Mouse (Mus musculus) NIH3T3 (cell line): ENCODE results near the gene Gtf3c1.

Experiments
- DNase-seq: peaks from one replicate; pipeline ENCODE4 v3.0.0-alpha.2; 2012; ENCODE audit warnings: low read depth

The Gtf3c1 gene

DNA sequence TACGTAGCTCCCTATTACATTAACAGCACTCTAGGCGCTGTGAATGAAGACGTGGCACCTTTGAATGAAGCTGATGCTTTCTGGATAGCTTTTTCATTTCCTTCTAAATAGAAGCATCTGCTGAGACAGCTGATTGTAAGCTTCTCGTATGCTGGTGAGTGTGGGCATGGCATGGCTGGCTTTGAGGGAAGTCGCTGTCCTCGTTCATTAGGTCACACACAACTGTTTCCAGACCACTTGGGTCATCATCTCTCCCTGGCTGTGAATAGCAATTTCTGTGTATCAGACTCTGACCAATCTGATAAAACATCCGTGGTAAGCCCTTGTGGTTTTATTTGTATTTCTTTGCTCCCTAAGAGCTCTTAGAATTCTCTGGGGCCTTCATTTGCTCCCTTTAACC lies 89.6 kb downstream of the Gtf3c1 start:
- DNase-seq: no peak

- DNase-seq: no peak
These were observed 92.1 kb downstream of the Gtf3c1 start for GRCm38 (mm10) chr7:125615453-125615852.

DNA sequence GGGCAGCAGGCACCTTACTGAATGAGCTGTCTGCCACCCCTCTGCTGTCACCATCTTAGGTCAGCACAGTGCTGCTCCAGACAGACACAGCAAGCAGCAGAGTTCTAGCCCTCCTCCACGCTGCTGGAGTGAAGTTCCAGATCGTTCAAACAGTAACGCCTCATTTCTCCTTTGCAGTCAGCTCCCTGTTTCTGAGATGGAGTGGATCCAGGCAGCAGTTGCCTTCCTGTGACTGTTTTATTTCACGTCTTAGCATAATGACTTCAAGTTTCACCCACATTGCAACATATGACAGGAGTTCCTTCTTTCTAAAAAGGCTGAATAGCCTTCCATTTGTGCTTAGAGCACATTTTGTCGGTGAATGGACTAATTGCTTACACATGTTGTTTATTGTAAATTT lies 94.0 kb downstream of the Gtf3c1 start:
- DNase-seq: no peak

DNA sequence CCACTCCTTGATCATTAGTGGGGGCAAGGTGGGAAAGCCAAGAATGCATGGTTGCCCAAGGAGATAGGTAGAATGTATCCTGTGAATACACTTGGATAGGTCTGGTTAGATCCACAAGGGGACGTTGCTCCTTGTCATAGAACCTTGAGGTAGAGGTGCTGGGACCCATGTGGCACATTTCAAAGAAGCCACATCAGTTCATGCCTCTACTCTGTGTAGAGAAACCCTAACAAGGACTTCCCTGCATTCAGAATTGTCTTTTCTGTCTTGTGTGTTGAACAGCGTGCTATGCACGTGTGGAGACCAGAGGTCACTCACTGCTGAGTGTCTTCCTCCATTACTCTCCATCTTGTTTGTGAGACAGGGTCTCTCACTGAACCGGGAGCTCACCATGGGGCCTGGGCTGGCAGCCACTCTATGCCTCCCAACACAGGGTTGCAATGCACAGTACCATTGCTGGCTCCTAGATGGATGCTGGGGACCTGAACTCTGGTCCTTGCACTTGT lies 99.3 kb downstream of the Gtf3c1 start:
- DNase-seq: no peak

- no peak for DNase-seq
These were observed 100.0 kb downstream of the Gtf3c1 start for GRCm38 (mm10) chr7:125607384-125608182.

DNA sequence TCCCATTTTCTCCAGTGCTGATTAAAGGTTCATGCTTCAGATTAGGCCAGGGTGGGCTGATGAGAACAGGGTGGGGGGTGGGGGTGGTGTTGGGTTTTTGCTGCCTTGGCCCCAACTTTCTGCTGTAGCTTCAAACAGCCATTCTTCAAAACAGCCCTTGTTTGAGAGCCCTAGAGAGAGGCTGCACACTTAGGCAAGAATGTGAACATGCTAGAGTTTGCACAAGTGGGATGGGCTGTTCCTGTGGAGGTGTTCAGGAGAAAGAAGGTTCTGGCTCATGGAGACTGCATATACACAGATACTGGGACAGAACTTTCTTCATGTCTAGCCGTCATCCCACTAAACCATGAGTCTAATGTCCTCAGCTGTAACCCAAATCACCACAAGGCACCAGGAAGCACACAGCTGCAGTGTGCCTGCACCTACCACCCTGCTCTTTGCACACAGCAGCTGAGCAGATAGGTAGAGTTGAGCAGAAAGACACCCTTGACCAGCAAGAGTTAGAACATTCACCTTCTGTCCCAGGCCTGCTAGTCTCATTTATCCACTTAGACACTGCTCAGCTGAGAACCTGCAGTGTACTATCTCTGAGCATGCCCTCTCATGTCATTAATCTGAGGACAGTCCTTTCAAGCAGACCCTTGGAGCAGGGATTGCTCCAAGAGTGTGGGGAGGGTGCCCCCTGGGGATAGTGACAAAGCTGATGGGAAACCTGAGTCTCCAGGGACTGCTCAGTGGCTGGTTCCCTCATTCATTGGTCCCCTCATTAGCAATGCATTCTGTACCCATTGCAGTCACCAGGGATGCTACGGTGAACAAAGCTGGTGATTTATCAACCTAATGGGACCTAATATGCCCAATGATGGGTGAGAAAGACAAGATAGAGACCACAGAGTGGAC lies 101.1 kb downstream of the Gtf3c1 start:
- no peak for DNase-seq

DNA sequence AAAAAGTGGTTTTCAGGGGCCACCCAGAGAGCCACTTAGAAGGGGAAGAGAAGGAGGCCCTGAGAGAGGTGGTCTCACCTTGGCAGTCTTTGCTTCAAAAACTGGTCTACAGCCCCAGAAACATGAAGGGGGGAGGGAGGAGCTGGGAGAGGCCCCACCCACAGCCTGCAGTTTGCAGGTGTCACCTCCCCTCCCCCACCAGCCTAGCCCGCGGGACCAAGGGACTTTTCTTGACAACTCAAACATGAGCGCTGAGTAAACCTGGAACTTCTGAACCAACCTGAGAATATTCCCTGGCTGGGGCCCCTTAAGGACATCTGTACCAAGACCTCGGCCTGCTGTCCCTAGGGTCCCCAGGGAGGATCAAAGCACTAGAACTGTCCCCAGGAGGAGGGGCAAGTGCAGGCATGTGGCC lies 101.8 kb downstream of the Gtf3c1 start:
- DNase-seq: no peak

DNA sequence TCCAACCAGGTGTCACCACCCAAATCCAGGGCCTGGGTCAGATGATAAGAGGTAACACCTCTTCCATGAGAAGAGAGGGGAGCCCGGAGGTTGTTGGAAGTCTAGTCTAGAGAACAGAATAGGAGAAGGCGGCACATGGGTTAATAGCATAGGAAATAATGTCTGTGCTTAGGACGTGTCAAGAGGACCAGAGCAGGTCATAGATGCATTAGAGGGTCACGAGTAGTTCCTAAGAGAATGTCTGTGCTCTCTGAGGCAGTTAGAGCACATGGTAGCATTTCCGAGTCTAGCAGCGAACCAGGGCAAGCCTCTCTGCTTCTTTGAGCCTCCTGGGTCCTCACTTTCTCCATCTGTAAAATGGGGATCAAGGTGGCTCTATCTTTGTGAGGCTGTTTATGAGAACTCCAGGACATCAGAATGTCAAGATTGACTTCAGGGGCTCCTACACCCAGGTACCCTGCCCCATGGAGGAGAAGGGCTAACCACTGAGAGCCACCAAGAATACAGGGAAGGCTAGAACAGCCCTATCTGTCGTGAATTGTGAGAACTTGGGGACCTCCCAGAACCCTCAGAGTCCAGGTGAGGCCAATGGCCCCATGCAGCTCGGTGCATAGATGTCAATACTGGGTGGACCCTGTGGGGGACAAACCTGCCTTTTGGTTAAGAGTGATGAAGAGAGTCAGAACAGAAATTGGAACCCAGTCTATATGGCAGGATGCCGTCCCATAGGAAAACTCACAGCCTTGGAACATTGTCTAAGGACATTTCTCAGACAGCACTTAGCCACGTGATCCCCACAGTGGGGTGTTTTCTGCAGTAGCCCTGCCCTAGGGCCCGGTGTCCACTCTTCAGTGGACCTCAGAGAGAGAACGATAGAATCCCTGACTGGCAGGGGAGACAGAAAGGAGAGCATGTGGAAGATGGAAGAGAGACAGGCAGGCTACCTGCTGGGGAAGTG lies 102.9 kb downstream of the Gtf3c1 start:
- no peak for DNase-seq

GRCm38 (mm10) chr7:125603185-125603631 lies 104.4 kb downstream of the Gtf3c1 start, which contains the start of gene Il21r:
Gene Il21r, plus strand, starts transcription at chr7:125603429.
- DNase-seq: no peak

GRCm38 (mm10) chr7:125601821-125602448 lies 105.6 kb downstream of the Gtf3c1 start:
- DNase-seq: no peak

- no peak for DNase-seq
These were observed 106.3 kb downstream of the Gtf3c1 start for GRCm38 (mm10) chr7:125601280-125601670.

- no peak for DNase-seq
These were observed 106.8 kb downstream of the Gtf3c1 start for GRCm38 (mm10) chr7:125600612-125601279.

DNA sequence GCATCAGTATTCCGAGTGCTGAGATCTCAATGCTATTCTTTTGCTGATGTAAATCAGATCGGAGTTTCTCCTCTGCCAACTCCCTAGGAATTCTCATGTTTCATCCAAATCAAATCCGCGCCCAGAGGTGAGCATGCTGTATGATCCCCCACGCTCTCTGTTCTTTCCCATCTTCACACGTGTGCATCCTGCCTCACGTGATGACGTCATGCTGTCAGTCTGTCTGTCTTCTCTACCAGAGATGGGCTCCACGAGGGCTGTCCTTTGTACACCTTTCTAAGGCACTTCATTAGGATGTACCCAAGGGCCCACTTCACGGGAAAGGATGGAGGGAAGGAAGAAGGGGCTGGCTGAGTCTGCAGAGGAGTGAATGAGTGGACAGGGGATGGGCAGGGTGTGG lies 107.4 kb downstream of the Gtf3c1 start:
- DNase-seq: no peak

GRCm38 (mm10) chr7:125599373-125599973 lies 108.1 kb downstream of the Gtf3c1 start:
- no peak for DNase-seq

GRCm38 (mm10) chr7:125597516-125598347 lies 109.8 kb downstream of the Gtf3c1 start:
- DNase-seq: no peak

GRCm38 (mm10) chr7:125597083-125597482 lies 110.5 kb downstream of the Gtf3c1 start:
- no peak for DNase-seq

DNA sequence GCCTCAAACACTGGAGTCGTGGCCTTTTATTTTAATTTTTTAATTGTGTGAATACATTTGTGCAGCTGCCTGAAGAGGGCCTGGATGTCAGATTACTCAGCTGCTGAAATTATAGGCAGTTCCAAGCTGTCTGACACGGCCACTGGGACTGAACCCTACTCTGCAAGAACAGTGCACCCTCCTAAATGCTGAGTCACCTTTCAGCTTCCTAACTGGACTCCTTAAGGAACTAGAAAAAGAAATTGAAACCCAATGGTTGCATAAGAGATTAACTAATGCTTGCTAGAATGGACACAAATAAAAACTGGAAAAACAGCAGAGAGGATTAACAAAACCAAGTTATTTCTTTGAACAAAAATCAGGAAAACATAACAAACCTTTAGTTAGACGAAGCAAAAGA lies 111.2 kb downstream of the Gtf3c1 start:
- DNase-seq: peak; percentile 49

DNA sequence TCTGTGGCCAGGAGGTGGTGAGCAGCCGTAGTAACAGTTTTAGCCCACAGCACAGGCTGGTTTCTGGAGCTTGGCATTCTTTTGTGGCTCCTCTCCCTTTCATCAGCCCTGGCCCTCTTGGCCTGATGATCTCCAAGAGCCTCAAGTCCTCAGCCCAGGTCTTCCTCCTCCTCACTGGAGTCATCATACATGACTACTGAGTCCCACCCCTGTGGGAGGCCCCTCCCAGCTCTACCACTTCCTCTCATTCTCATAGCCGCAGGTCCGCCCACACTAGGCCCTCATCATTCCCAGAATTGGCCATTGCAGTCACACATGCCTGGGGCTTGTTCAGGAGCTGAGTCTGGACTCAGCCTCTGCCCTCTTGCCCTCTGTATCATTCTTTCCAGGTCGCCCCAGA lies 113.7 kb downstream of the Gtf3c1 start:
- no peak for DNase-seq
